ENCODE assay signal across 8 mouse cellular contexts in genomic region chr10:13967451-13968233, GRCm38 (mm10). TPM values are rescaled to one million over a fixed set of nuclear protein-coding genes. Genes with fewer than 3 reads are reported as not detected.
DNase-seq lines count a peak whose midpoint lies in the region; ATAC-seq and TF ChIP-seq lines count a peak whose summit lies in the region.

No protein-coding gene starts in this region.

- H3K27ac ChIP-seq in bone marrow macrophage, adult 2 months (ENCODE audit: insufficient read depth, low read depth, low read length): no peak overlapping the region
- peak overlapping the region; percentile 93 for H3K27ac ChIP-seq in forebrain, embryonic 10.5 days
- peak overlapping the region; percentile 92 to 100 for H3K27ac ChIP-seq in heart, embryonic 14.5 days (replicated peaks in 1 of 2; ENCODE audit: control insufficient read depth in 1 of 2, insufficient read depth in 1 of 2, low read depth in 2 of 2, low read length in 2 of 2)
- peak overlapping the region; percentile 79 for H3K27ac ChIP-seq in liver, embryonic 11.5 days (ENCODE audit: low read depth, low read length)

- peak; percentile 85 for DNase-seq in 416B (ENCODE audit: low read depth)
- DNase-seq in forebrain, embryonic 10.5 days (ENCODE audit: extremely low spot score, low spot score): peak; percentile 56
- DNase-seq in kidney, postnatal 10 days: peak; percentile 91
- peak; percentile 50 for DNase-seq in liver, embryonic 11.5 days (ENCODE audit: low spot score)
- DNase-seq in spleen, postnatal 36 days (ENCODE audit: low spot score in 2 of 2): peak; percentile 75 to 77

- H3K9me3 ChIP-seq in forebrain, embryonic 10.5 days: no peaks in the 10 kb centered on the region
- no peaks in the 10 kb centered on the region for H3K9me3 ChIP-seq in heart, embryonic 14.5 days (ENCODE audit: control insufficient read depth, low read length)
- no peaks in the 10 kb centered on the region for H3K9me3 ChIP-seq in liver, embryonic 11.5 days (ENCODE audit: control insufficient read depth, low read length)

- WGBS in forebrain, embryonic 10.5 days: under 1% methylated on average over 36 of the region's 36 CpGs
- under 1% methylated on average over 36 of the region's 36 CpGs for WGBS in heart, embryonic 14.5 days
- WGBS in liver, embryonic 11.5 days: under 1% methylated on average over 36 of the region's 36 CpGs

- no peak for TF ChIP-seq POLR2A in bone marrow macrophage, adult 2 months (IDR thresholded peaks at IDR 0.05; ENCODE audit: borderline replicate concordance, low read depth, low read length)
- TF ChIP-seq POLR2A in myocyte (IDR thresholded peaks at IDR 0.05; ENCODE audit: insufficient read length, low read depth): no peak

- H3K4me1 ChIP-seq in bone marrow macrophage, adult 2 months (ENCODE audit: control insufficient read depth, insufficient read depth, low read length): peaks cover 2% of the 10 kb centered on the region; the same call in 1 of the 2 replicates
- peaks cover 39% of the 10 kb centered on the region for H3K4me1 ChIP-seq in forebrain, embryonic 10.5 days
- H3K4me1 ChIP-seq in heart, embryonic 14.5 days (ENCODE audit: control insufficient read depth in 2 of 2, insufficient read depth in 2 of 2, low read length in 2 of 2): peaks cover 0 to 9% of the 10 kb centered on the region in 2 experiments; a peak in 3 of 4 replicates
- H3K4me1 ChIP-seq in liver, embryonic 11.5 days (replicated peaks; ENCODE audit: control insufficient read depth, insufficient read depth, low read length): no peaks in the 10 kb centered on the region

- H3K79me2 ChIP-seq in myocyte (ENCODE audit: control insufficient read depth, insufficient read depth): peaks cover 41% of the 10 kb centered on the region

- H3K27me3 ChIP-seq in forebrain, embryonic 10.5 days (ENCODE audit: poor library complexity, severe bottlenecking): peaks cover 48% of the 10 kb centered on the region
- no peaks in the 10 kb centered on the region for H3K27me3 ChIP-seq in heart, embryonic 14.5 days (ENCODE audit: control insufficient read depth, insufficient read depth, low read length)
- H3K27me3 ChIP-seq in liver, embryonic 11.5 days (replicated peaks; ENCODE audit: control insufficient read depth, insufficient read depth, low read length): peaks cover 51% of the 10 kb centered on the region
- H3K27me3 ChIP-seq in myocyte (ENCODE audit: control insufficient read depth, insufficient read depth, insufficient read length): no peaks in the 10 kb centered on the region

- H3K36me3 ChIP-seq in forebrain, embryonic 10.5 days (replicated peaks): no peaks in the 10 kb centered on the region
- H3K36me3 ChIP-seq in heart, embryonic 14.5 days (ENCODE audit: control insufficient read depth, insufficient read depth, low read length): no peaks in the 10 kb centered on the region
- H3K36me3 ChIP-seq in liver, embryonic 11.5 days (ENCODE audit: control insufficient read depth, insufficient read depth, low read length): no peaks in the 10 kb centered on the region
- no peaks in the 10 kb centered on the region for H3K36me3 ChIP-seq in myocyte (ENCODE audit: control insufficient read depth, insufficient read depth)

- peak overlapping the region; percentile 65 for H3K4me3 ChIP-seq in bone marrow macrophage, adult 2 months (ENCODE audit: insufficient read depth, low read length)
- H3K4me3 ChIP-seq in forebrain, embryonic 10.5 days: peak overlapping the region; percentile 77
- H3K4me3 ChIP-seq in heart, embryonic 14.5 days (ENCODE audit: control insufficient read depth in 1 of 2, insufficient read depth in 1 of 2, low read depth in 1 of 2, low read length in 2 of 2): peak overlapping the region; percentile 90 to 91
- peak overlapping the region; percentile 69 for H3K4me3 ChIP-seq in liver, embryonic 11.5 days (ENCODE audit: low read depth, low read length)
- H3K4me3 ChIP-seq in myocyte: peak overlapping the region; percentile 91

- TF ChIP-seq CTCF in bone marrow macrophage, adult 2 months (IDR thresholded peaks at IDR 0.05; ENCODE audit: low read depth, low read length): no peak

- H3K9ac ChIP-seq in heart, embryonic 14.5 days (ENCODE audit: low read length): peak overlapping the region; percentile 98
- peak overlapping the region; percentile 67 for H3K9ac ChIP-seq in liver, embryonic 11.5 days (ENCODE audit: low read depth, low read length)

- ATAC-seq in heart, embryonic 14.5 days (ENCODE audit: insufficient number of reproducible peaks, insufficient read depth, low FRiP score, low read depth): peak; percentile 66
- peak; percentile 6; the same call in 1 of the 2 replicates for ATAC-seq in liver, embryonic 11.5 days (replicated peaks; ENCODE audit: low FRiP score)

- H3ac ChIP-seq in myocyte (ENCODE audit: control insufficient read depth, insufficient read length): peak overlapping the region; percentile 26

- H3K4me2 ChIP-seq in heart, embryonic 14.5 days (ENCODE audit: low read length): peak overlapping the region; percentile 85
- peak overlapping the region; percentile 98 for H3K4me2 ChIP-seq in liver, embryonic 11.5 days
- H3K4me2 ChIP-seq in myocyte (ENCODE audit: low read depth): peak overlapping the region; percentile 69

TF ChIP-seq in myocyte, 11 proteins besides CTCF, POLR2A, EP300 and RAD21:
- no peak for TF ChIP-seq TCF12 (IDR thresholded peaks at IDR 0.05; ENCODE audit: insufficient read depth, poor library complexity, severe bottlenecking)
- peak in 2 of 3 experiments; percentile 6 to 20 for TF ChIP-seq MYOG (IDR thresholded peaks at IDR 0.05; ENCODE audit: control insufficient read depth in 1 of 3, insufficient read depth in 1 of 3, insufficient read length in 2 of 3, low read depth in 2 of 3)
- peak; percentile 61 for TF ChIP-seq POLR2AphosphoS2 (IDR thresholded peaks at IDR 0.05; ENCODE audit: insufficient read length, low read depth)
- TF ChIP-seq TCF3 (IDR thresholded peaks at IDR 0.05; ENCODE audit: insufficient read length, low read depth): no peak
- no peak for TF ChIP-seq E2F4 (IDR thresholded peaks at IDR 0.05; ENCODE audit: insufficient read depth)
- TF ChIP-seq MAX (IDR thresholded peaks at IDR 0.05; ENCODE audit: low read depth): no peak
- peak in 1 of 3 experiments; percentile 48 for TF ChIP-seq MYOD1 (IDR thresholded peaks at IDR 0.05; ENCODE audit: control insufficient read depth in 1 of 3, insufficient read length in 2 of 3, low read depth in 2 of 3)
- no peak for TF ChIP-seq CEBPB (IDR thresholded peaks at IDR 0.05; ENCODE audit: insufficient read depth, poor library complexity, severe bottlenecking)

RNA-seq across cellular contexts. Expression of gene Hivep2, which starts 1.8 kb away (rescaled TPM):
- 1.4 and 1.6 TPM in 2 replicates for polyA plus RNA-seq in bone marrow macrophage, adult 2 months (2012; ENCODE audit: insufficient read depth, insufficient read length, missing spikeins)
- 1.0 TPM in 2 replicates for polyA plus RNA-seq in forebrain, embryonic 10.5 days (2016; fragmentation: Nextera tagmentation; extraction: Ambion mirVana)
- polyA plus RNA-seq in heart, embryonic 14.5 days (2014; fragmentation: Nextera tagmentation; extraction: Ambion mirVana): 6.8 and 9.9 TPM in 2 replicates
- 1.6 and 2.2 TPM in 2 replicates for polyA plus RNA-seq in liver, embryonic 11.5 days (2014; fragmentation: Nextera tagmentation; extraction: Ambion mirVana)
- polyA plus RNA-seq in myocyte (2012; fragmentation: generic; extraction: Trizol): 9.6 TPM
